Mouse (Mus musculus) cerebellum, adult 2 months (tissue): ENCODE data around the gene Myod1. TPM values are rescaled to one million over a fixed set of nuclear protein-coding genes. Genes with fewer than 3 reads are reported as not detected.
A peak's percentile ranks its signal among the peaks of the same experiment; 100 is the strongest.

Experiments used
- DNase-seq, 2 experiments: peaks; one replicate each; pipeline ENCODE4 v3.0.0; 2021
- H3K27ac ChIP-seq: fragments of 200-500 bp; 2 replicates; pipeline ENCODE4 v1.5.1; 2012; ENCODE audit warnings: low read length, control low read depth, inconsistent platforms; ENCODE audit not compliant: insufficient read depth
- H3K27me3 ChIP-seq: fragments of 200-500 bp; 2 replicates; pipeline ENCODE4 v1.6.1; 2012; ENCODE audit warnings: inconsistent platforms, mild to moderate bottlenecking, low read length, moderate library complexity; ENCODE audit not compliant: control insufficient read depth, insufficient read depth
- H3K4me1 ChIP-seq: fragments of 200-500 bp; 2 replicates; pipeline ENCODE4 v1.6.1; 2011; ENCODE audit warnings: low read length; ENCODE audit not compliant: control insufficient read depth, insufficient read depth
- H3K4me3 ChIP-seq: fragments of 200-500 bp; replicated peaks from 2 replicates; pipeline ENCODE3; 2011; ENCODE audit warnings: mild to moderate bottlenecking, low read depth, low read length, control low read depth; ENCODE audit not compliant: insufficient read depth
- CTCF ChIP-seq: fragments of 200-500 bp; IDR thresholded peaks from 2 replicates; pipeline ENCODE4 v1.5.1; 2011; ENCODE audit warnings: low read depth, mild to moderate bottlenecking, control low read depth, low read length, moderate library complexity, borderline replicate concordance; ENCODE audit not compliant: insufficient read depth
- POLR2A ChIP-seq: fragments of 200-500 bp; IDR thresholded peaks from 2 replicates; pipeline ENCODE4 v1.6.1; 2011; ENCODE audit warnings: low read length, control low read depth, borderline replicate concordance; ENCODE audit not compliant: insufficient read depth
- WGBS: fragments of 180-500 bp; shearing (Covaris S2); methylation state at CpG from one replicate; pipeline ENCODE4 v1.1.7; 2018; 5-methylcytosine and 5-hydroxymethylcytosine counted together
- polyA plus RNA-seq: library from polyadenylated mRNA; depleted of rRNA; stranded (reverse); fragments of >200 nt; gene quantifications from 2 replicates; pipeline ENCODE4 v1.2.3, GENCODE M21; 2012

The Myod1 gene
- polyA plus RNA-seq, 1 experiment = not detected

DNA sequence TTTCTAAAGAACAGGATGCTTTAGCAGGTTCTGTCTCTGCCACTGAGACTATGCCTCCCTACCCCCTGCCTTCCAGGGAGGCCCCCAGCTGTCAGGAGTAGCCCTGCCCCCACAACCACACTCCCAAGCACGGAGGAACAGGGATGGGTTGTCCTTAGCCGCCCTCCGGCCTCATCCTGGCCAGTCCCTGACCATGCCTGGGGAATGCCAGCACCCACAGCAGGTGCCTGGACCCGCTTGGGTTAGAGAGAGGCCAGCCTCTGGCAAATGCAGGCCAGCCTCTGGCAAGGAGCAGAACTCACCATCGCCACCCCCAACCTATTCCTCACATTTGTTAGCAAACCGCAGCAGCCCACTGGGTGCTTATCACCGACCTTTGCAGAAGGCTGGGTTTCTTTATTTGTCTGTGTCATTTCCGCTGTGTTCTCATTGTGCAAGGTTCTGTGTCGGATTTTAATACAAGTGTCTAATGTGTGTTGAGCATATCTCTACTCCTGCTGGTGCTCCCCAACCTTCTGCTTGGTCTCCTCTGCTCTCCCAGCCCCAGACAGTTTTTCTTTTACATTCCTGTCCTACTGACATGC is 26.1 kb upstream of the Myod1 start:
- DNase-seq = peak in 1 of 2 experiments; percentile 7
- Histone ChIP-seq H3K4me1 (peaks cover 7% of the 10 kb centered on the region), H3K27me3 (no peaks in the 10 kb centered on the region), H3K4me3 (no peak overlapping the region), H3K27ac (no peak overlapping the region)
- WGBS = 36% methylated on average over 9 of the region's 9 CpGs
- TF ChIP-seq POLR2A (no peak), CTCF (no peak)

DNA sequence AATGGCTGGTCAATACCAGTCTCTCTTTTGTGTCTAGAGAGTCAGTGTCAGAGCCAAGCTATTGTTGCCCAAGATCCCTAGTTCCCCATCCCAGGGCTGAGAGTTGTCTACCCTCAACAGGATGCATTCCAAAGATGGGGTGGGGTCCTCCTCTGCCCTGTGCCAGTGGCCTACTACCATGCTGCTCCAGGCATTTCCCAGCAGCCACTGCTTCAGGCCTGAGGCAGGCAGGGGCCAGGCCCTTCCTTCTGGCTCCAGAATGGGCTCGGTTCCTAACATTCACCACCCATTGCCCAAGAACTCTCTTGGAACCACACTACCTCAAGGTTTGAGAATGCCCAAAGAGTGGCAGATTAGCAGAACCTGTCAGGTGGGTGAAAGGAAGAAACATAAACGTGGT is 23.5 kb upstream of the Myod1 start:
- H3K4me1 ChIP-seq = peaks cover 7% of the 10 kb centered on the region
- 77% methylated on average over 2 of the region's 2 CpGs for WGBS

DNA sequence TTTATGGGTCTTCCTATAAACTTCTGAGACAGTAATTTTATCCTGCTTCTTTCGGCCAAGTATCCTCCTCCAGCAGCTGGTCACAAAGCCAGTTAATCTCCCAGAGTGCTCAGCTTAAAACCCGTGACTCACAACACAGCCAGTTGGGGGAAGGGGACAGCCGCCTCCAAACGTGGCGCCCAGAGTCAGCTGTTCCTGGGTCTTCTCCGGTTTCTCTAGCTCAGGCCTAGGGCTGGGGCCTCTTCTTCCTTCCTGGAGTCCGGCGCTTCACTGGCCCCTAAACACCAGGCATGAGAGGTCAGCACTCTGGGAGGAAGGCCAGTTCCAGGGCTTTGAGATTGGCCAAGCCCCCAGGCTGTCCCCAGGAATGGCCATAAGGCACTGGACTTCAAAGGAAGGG is 23.1 kb upstream of the Myod1 start:
- TF ChIP-seq CTCF (no peak), POLR2A (no peak)
- no peak for DNase-seq
- Histone ChIP-seq H3K27ac (no peak overlapping the region), H3K4me3 (no peak overlapping the region), H3K27me3 (no peaks in the 10 kb centered on the region), H3K4me1 (peaks cover 7% of the 10 kb centered on the region)
- WGBS = 62% methylated on average over 8 of the region's 8 CpGs

More for the DNA sequence above, 23.5 kb upstream of the Myod1 start:
- Histone ChIP-seq H3K27me3 (no peaks in the 10 kb centered on the region), H3K27ac (no peak overlapping the region), H3K4me3 (no peak overlapping the region)
- DNase-seq = no peak
- TF ChIP-seq POLR2A (no peak), CTCF (no peak)

DNA sequence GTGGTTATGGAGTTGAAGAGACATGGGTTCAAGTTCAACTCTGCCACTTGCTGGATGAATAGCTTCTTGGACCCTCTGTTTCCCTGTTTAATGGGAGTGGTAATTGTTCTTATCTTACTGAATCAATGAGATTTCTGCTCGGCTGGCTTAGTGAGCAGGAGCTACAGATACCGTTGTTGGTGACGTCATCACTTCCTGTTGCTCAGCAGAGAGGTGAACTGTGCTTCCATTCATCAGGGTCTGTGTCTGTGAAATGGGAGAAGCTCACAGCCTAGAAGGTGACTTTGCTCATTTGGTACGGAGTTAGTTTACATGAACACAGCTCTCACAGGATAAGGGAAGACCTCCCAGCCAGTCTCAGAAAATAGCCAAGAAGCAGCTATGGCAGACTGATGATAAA is 22.4 kb upstream of the Myod1 start:
- DNase-seq = no peak
- 86% methylated on average over 4 of the region's 4 CpGs for WGBS
- TF ChIP-seq CTCF = no peak
- no peak for TF ChIP-seq POLR2A
- Histone ChIP-seq H3K27ac (no peak overlapping the region), H3K4me3 (no peak overlapping the region), H3K4me1 (peaks cover 7% of the 10 kb centered on the region), H3K27me3 (no peaks in the 10 kb centered on the region)

DNA sequence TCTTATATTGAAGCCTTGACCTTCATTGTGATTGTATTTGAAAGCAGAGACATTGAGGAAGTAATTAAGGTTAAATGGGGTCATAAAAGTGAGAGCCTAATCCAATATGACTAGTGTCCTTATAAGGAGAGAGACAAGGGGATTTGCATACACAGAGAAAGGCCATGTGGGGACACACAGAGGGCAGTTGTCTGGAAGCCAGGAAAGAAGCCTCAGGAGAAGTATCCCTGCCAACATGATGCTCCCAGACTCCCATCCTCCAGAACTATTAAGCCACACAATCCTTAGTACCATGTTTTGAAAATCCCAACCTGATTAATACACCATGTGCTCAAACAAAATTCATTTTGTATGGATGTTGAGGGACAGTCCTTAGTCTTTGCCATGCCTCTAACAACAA is 14.5 kb upstream of the Myod1 start:
- Histone ChIP-seq H3K27me3 (no peaks in the 10 kb centered on the region), H3K4me3 (no peak overlapping the region), H3K27ac (no peak overlapping the region), H3K4me1 (no peaks in the 10 kb centered on the region)
- TF ChIP-seq CTCF (no peak), POLR2A (no peak)
- DNase-seq = no peak

DNA sequence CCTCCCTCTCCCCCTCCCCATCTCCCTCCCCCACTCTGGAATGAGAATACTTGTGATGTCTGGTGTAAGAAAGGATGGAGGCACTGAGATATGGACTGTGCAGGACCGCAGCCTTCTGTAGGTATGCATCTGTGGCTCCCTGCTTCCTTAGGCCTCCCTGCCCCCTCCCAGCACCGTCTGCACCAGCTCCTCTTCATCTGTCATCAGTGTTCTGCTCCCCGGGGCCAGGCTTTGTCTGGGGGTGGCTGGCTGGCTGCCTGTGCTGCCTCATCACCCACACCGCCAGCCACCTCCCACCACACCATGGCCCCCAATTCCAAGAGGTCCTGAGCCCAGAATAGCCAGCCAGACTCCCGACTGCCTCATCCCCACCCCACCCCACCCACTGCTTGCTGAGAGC is 12.1 kb upstream of the Myod1 start:
- WGBS = 26% methylated on average over 5 of the region's 5 CpGs
- TF ChIP-seq CTCF (no peak), POLR2A (no peak)
- Histone ChIP-seq H3K4me3 (no peak overlapping the region), H3K27ac (no peak overlapping the region), H3K27me3 (no peaks in the 10 kb centered on the region), H3K4me1 (no peaks in the 10 kb centered on the region)
- no peak for DNase-seq

DNA sequence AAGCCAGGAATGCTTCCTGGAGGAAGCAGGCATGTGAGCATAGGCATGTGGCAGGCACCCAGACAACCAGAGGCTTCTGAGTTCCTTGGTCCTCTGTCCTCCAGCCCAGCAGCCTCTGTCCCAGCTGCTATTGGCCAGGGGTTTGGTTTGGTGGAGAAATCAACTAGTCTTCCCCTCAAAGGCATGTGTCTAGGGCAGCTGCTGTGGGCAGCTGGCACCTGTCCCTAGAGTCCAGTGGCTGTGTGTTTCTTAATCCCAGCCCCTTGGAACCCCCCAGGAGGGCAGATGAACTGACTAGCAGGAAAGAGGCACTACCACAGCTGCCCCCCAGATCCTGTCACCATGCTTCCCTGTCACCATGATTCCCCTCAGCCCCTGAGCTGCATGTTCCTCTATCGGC is 10.5 kb upstream of the Myod1 start:
- no peak for TF ChIP-seq CTCF
- TF ChIP-seq POLR2A = no peak
- Histone ChIP-seq H3K27me3 (no peaks in the 10 kb centered on the region), H3K27ac (no peak overlapping the region), H3K4me1 (no peaks in the 10 kb centered on the region), H3K4me3 (no peak overlapping the region)
- DNase-seq = no peak
- WGBS = 89% methylated on average over 1 of the region's 1 CpGs

DNA sequence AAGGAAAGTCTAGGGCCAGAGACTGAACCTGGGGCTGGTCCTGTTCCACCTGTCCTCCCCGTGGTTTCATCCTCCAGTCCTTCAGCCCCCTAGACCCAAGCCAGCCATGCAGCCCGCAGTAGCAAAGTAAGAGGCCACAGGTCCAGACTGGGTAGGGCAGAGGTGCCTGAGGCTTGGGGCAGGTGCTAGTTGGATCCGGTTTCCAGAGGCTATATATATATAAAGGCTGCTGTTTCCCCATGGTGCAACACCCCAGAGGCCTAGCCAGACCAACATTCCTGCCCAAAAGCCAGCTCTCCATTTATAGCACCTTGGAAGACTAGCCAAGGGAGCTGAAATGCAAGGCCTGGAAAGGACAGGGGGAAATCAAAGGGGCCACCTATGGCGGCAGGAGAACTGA is 5.2 kb upstream of the Myod1 start:
- H3K4me3 ChIP-seq = no peak overlapping the region
- no peak overlapping the region for H3K27ac ChIP-seq
- TF ChIP-seq CTCF (no peak), POLR2A (no peak)
- DNase-seq = no peak
- 76% methylated on average over 4 of the region's 4 CpGs for WGBS
- H3K27me3 ChIP-seq = no peaks in the 10 kb centered on the region; the same call in 1 of the 2 replicates
- H3K4me1 ChIP-seq = no peaks in the 10 kb centered on the region

DNA sequence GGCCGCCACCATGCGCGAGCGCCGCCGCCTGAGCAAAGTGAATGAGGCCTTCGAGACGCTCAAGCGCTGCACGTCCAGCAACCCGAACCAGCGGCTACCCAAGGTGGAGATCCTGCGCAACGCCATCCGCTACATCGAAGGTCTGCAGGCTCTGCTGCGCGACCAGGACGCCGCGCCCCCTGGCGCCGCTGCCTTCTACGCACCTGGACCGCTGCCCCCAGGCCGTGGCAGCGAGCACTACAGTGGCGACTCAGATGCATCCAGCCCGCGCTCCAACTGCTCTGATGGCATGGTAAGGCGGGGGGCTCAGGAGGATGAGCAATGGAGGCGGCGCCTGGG is 703 bp downstream of the Myod1 start:
- Histone ChIP-seq H3K4me3 (no peak overlapping the region), H3K4me1 (no peaks in the 10 kb centered on the region), H3K27ac (no peak overlapping the region), H3K27me3 (no peaks in the 10 kb centered on the region; the same call in 1 of the 2 replicates)
- 2% methylated on average over 33 of the region's 33 CpGs for WGBS
- TF ChIP-seq CTCF = peak; percentile 12; the same call in 1 of the 2 replicates
- TF ChIP-seq POLR2A = no peak
- DNase-seq = no peak
